Mouse (Mus musculus) lung, postnatal 0 days (tissue): ENCODE results near the gene Kansl1. TPM values are rescaled to one million over a fixed set of nuclear protein-coding genes. Genes with fewer than 3 reads are reported as not detected.

Experiments used
- ATAC-seq: fragments of 200-750 bp; cut with Nextera tagmentation; 2 replicates; pipeline ENCODE4 v1.8.0; 2017; ENCODE audit warnings: moderate library complexity
- DNase-seq: peaks from one replicate; pipeline ENCODE4 v3.0.0-alpha.2; 2016; ENCODE audit warnings: low spot score
- H3K27ac ChIP-seq: fragments of 300-500 bp; sonication (generic); 2 replicates; pipeline ENCODE4 v1.5.1; 2014; ENCODE audit warnings: antibody characterized with exemption, mild to moderate bottlenecking, low read length, mixed read lengths
- H3K27me3 ChIP-seq: fragments of 300-500 bp; sonication (generic); replicated peaks from 2 replicates; pipeline ENCODE4 v1.6.1; 2014; ENCODE audit warnings: low read length, mixed read lengths; ENCODE audit not compliant: insufficient read depth
- H3K36me3 ChIP-seq: fragments of 300-500 bp; sonication (generic); 2 replicates; pipeline ENCODE4 v1.6.1; 2014; ENCODE audit warnings: low read length, mixed read lengths; ENCODE audit not compliant: insufficient read depth
- H3K4me1 ChIP-seq: fragments of 300-500 bp; sonication (generic); 2 replicates; pipeline ENCODE4 v1.6.1; 2014; ENCODE audit warnings: antibody characterized with exemption, low read depth, low read length, mixed read lengths; ENCODE audit not compliant: insufficient read depth
- H3K4me2 ChIP-seq: fragments of 300-500 bp; sonication (generic); replicated peaks from 2 replicates; pipeline ENCODE4 v1.6.1; 2014; ENCODE audit warnings: low read depth, mild to moderate bottlenecking, low read length, moderate library complexity, mixed read lengths
- H3K4me3 ChIP-seq: fragments of 300-500 bp; sonication (generic); 2 replicates; pipeline ENCODE4 v1.5.1; 2014; ENCODE audit warnings: low read depth, low read length
- H3K9ac ChIP-seq: fragments of 300-500 bp; sonication (generic); replicated peaks from 2 replicates; pipeline ENCODE4 v1.6.1; 2014; ENCODE audit warnings: low read depth, mild to moderate bottlenecking
- H3K9me3 ChIP-seq: fragments of 300-500 bp; sonication (generic); 2 replicates; pipeline ENCODE4 v1.6.1; 2016; ENCODE audit warnings: low read length, mixed read lengths
- CTCF ChIP-seq: IDR thresholded peaks from 2 replicates; pipeline ENCODE4 v1.5.1; 2016; ENCODE audit warnings: antibody characterized with exemption, mild to moderate bottlenecking
- EP300 ChIP-seq: IDR thresholded peaks from 2 replicates; pipeline ENCODE4 v1.6.1; 2016; ENCODE audit warnings: antibody characterized with exemption, mild to moderate bottlenecking, control low read depth
- WGBS: fragments of 180-500 bp; shearing (Covaris S2); extraction: QIAGEN DNeasy Blood & Tissue Kit; methylation state at CpG from one replicate; pipeline ENCODE4 v1.1.7; 2014; 5-methylcytosine and 5-hydroxymethylcytosine counted together
- polyA plus RNA-seq: library from polyadenylated mRNA; unstranded; fragments of >200 nt; fragmentation: Nextera tagmentation; extraction: Ambion mirVana; gene quantifications from 2 replicates; pipeline ENCODE4 v1.2.1, GENCODE M21; 2015

The Kansl1 gene
- polyA plus RNA-seq, 1 experiment from 2014 or later = 11.0 TPM

GRCm38 (mm10) chr11:104399459-104400216 is 69.0 kb downstream of the Kansl1 start:
- no peak overlapping the region for H3K27ac ChIP-seq
- no peak for DNase-seq

GRCm38 (mm10) chr11:104395648-104396047 is 73.0 kb downstream of the Kansl1 start:
- WGBS = 90% methylated on average over 2 of the region's 2 CpGs

More at GRCm38 (mm10) chr11:104399459-104400216, 69.0 kb downstream of the Kansl1 start:
- no peaks in the 10 kb centered on the region for H3K4me1 ChIP-seq
- H3K4me3 ChIP-seq = no peak overlapping the region
- no peak for ATAC-seq
- H3K36me3 ChIP-seq = no peaks in the 10 kb centered on the region
- TF ChIP-seq CTCF (no peak), EP300 (no peak)
- 59% methylated on average over 4 of the region's 4 CpGs for WGBS
- no peak overlapping the region for H3K4me2 ChIP-seq
- no peaks in the 10 kb centered on the region for H3K27me3 ChIP-seq
- H3K9me3 ChIP-seq = no peaks in the 10 kb centered on the region
- H3K9ac ChIP-seq = no peak overlapping the region

GRCm38 (mm10) chr11:104393196-104393595 is 75.5 kb downstream of the Kansl1 start:
- no peak overlapping the region for H3K4me2 ChIP-seq
- no peak overlapping the region for H3K27ac ChIP-seq
- H3K4me1 ChIP-seq = 0 out of 2 replicates have a peak, but pooled peaks cover 2% of the 10 kb centered on the region
- H3K9ac ChIP-seq = no peak overlapping the region
- 74% methylated on average over 6 of the region's 6 CpGs for WGBS
- H3K9me3 ChIP-seq = no peaks in the 10 kb centered on the region
- no peaks in the 10 kb centered on the region for H3K36me3 ChIP-seq
- no peak for TF ChIP-seq CTCF
- no peak for TF ChIP-seq EP300
- no peaks in the 10 kb centered on the region for H3K27me3 ChIP-seq
- DNase-seq = no peak
- no peak overlapping the region for H3K4me3 ChIP-seq
- ATAC-seq = no peak

More at GRCm38 (mm10) chr11:104395648-104396047, 73.0 kb downstream of the Kansl1 start:
- Histone ChIP-seq H3K36me3 (no peaks in the 10 kb centered on the region), H3K9me3 (no peaks in the 10 kb centered on the region), H3K27ac (no peak overlapping the region), H3K9ac (no peak overlapping the region), H3K27me3 (no peaks in the 10 kb centered on the region), H3K4me3 (no peak overlapping the region), H3K4me1 (0 out of 2 replicates have a peak, but pooled peaks cover 2% of the 10 kb centered on the region), H3K4me2 (no peak overlapping the region)
- DNase-seq (no peak), ATAC-seq (no peak)
- TF ChIP-seq EP300 (no peak), CTCF (no peak)

GRCm38 (mm10) chr11:104392153-104392552 is 76.5 kb downstream of the Kansl1 start:
- Histone ChIP-seq H3K9me3 (no peaks in the 10 kb centered on the region), H3K4me3 (no peak overlapping the region), H3K27ac (no peak overlapping the region; the same call in 1 of the 2 replicates), H3K4me1 (0 out of 2 replicates have a peak, but pooled peaks cover 2% of the 10 kb centered on the region), H3K36me3 (no peaks in the 10 kb centered on the region), H3K27me3 (no peaks in the 10 kb centered on the region), H3K9ac (no peak overlapping the region), H3K4me2 (no peak overlapping the region)
- WGBS = 84% methylated on average over 1 of the region's 1 CpGs
- ATAC-seq = no peak
- TF ChIP-seq EP300 (no peak), CTCF (no peak)
- no peak for DNase-seq

GRCm38 (mm10) chr11:104387284-104387683 is 81.4 kb downstream of the Kansl1 start:
- TF ChIP-seq CTCF (no peak), EP300 (no peak)

GRCm38 (mm10) chr11:104386595-104386994 is 82.1 kb downstream of the Kansl1 start:
- Histone ChIP-seq H3K9me3 (no peaks in the 10 kb centered on the region), H3K27me3 (no peaks in the 10 kb centered on the region), H3K4me2 (no peak overlapping the region), H3K9ac (no peak overlapping the region), H3K4me3 (no peak overlapping the region), H3K4me1 (no peaks in the 10 kb centered on the region), H3K36me3 (no peaks in the 10 kb centered on the region), H3K27ac (no peak overlapping the region)
- DNase-seq (no peak), ATAC-seq (no peak)
- TF ChIP-seq EP300 (no peak), CTCF (no peak)
- 95% methylated on average over 1 of the region's 1 CpGs for WGBS

More at GRCm38 (mm10) chr11:104387284-104387683, 81.4 kb downstream of the Kansl1 start:
- Histone ChIP-seq H3K9me3 (no peaks in the 10 kb centered on the region), H3K27me3 (no peaks in the 10 kb centered on the region), H3K9ac (no peak overlapping the region), H3K4me3 (no peak overlapping the region), H3K36me3 (no peaks in the 10 kb centered on the region), H3K4me1 (no peaks in the 10 kb centered on the region), H3K27ac (no peak overlapping the region), H3K4me2 (no peak overlapping the region)
- 95% methylated on average over 1 of the region's 1 CpGs for WGBS
- ATAC-seq (no peak), DNase-seq (no peak)
